Mouse (Mus musculus) urinary bladder, postnatal 36 days (tissue): ENCODE measurements around the gene Nxpe4.

Experiments
- DNase-seq, 2 experiments: peaks; one replicate each; pipeline ENCODE4 v3.0.0; 2022; ENCODE audit warnings: low spot score in 2 of 2, mixed read lengths in 1 of 2

Nxpe4 gene

GRCm38 (mm10) chr9:48161505-48162192 is at the start of gene Nxpe4:
TSS of gene Nxpe4 (plus strand) at chr9:48162023.
- peak; percentile 26 to 31 for DNase-seq

GRCm38 (mm10) chr9:48126815-48127214 is 35.0 kb upstream of the Nxpe4 start:
- no peak for DNase-seq

GRCm38 (mm10) chr9:48137507-48137906 is 24.3 kb upstream of the Nxpe4 start:
- no peak for DNase-seq

GRCm38 (mm10) chr9:48140485-48141411 is 21.1 kb upstream of the Nxpe4 start:
- no peak for DNase-seq

DNA sequence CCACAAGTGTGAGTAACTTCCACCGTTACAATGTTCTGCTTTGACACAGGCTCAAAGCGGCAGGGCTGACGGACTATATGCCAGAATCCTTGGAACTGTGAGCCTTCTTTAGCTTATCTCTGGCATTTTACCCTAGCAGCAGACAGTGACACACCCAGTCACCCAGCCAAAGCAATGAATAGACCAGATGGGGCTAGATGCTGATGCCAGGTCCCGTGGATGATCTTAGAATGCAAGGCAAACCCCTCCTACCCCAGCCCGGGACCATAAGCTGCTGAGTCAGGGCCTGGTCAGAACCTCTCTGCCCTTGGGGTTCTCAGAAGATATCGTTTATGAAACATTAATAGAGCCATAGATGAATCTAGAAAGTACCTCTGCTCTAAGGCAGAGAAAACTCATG is 19.2 kb upstream of the Nxpe4 start:
- no peak for DNase-seq

DNA sequence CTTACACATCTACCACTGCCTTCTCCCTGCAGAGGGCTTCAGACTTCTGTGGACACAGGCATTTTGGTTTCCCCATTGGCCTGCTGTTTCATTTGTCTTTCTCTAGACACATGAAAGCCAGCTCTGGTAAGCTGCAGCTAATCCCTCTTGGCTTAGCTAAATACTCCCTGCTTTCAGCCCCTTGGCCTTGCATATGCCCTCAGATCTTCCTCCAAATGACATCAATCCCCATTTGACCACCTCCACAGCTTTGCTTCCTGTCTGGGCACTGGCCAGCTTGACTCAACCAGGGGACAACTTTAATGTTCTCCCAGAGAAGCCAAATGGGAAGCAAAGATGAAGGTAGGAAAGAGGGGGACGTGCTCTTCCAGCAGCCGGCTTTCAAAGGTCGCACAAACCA is 15.1 kb upstream of the Nxpe4 start:
- DNase-seq: no peak

DNA sequence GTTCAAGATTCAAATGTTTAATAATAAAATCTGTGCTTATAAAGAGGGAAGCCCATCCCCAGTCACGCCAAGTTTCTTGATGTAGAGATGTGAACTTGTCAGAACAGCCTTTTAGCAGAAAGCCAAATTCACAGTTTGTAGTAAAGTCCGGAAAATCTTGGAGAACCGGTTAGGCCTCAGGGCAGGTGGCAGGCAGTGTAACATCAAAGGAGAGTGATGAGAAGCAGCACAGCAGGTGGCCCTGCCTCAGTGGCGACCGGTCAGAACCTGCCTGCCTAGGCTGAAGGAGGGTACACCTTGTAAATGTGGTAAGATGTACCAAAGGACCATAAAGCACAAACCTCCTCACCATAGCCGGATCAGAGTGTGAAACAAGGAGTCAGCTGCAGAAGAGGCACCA is 4.7 kb downstream of the Nxpe4 start:
- peak in 1 of 2 experiments; percentile 4 for DNase-seq

- DNase-seq: no peak
These were observed 14.9 kb downstream of the Nxpe4 start for GRCm38 (mm10) chr9:48176764-48177163.

DNA sequence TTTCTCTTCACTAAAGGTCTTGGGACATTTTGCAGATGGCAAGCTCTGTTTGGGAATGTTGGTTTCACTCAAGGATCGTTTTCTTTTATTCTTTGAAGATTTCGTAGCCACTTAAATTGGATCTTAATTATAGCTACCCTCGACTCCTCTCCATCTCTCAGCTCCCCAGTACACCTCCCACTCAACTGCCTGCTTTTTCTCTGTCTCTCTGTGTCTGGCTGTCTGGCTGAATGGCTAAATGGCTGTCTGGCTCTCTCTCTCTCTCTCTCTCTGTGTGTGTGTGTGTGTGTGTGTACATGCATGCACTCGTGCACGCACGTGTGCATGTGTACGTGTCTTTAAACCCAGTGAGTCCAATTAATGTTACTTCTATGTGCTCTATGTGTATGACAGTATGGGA is 19.5 kb downstream of the Nxpe4 start:
- DNase-seq: no peak

- DNase-seq: no peak
These were observed 21.0 kb downstream of the Nxpe4 start for GRCm38 (mm10) chr9:48182718-48183414.

DNA sequence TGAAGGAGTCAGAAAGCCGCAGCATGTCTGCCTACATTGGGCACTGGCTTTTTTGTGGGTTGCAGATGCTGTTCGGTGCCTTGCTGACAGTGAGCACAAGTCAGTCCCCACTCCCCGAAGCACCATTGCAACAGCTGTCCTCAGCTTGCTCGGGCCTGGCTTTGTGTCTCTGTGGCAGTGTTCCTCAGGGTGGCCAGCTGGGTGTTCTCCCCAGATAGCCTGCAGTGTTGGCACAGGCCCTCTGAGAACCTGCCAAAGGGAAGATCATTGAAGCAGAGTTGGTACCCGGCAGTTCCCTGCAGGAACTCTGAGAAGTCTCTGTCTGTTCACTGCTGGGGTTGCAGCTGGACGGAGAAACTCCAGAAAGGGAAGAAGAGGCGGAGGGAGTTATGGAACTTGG is 22.5 kb downstream of the Nxpe4 start:
- no peak for DNase-seq

DNA sequence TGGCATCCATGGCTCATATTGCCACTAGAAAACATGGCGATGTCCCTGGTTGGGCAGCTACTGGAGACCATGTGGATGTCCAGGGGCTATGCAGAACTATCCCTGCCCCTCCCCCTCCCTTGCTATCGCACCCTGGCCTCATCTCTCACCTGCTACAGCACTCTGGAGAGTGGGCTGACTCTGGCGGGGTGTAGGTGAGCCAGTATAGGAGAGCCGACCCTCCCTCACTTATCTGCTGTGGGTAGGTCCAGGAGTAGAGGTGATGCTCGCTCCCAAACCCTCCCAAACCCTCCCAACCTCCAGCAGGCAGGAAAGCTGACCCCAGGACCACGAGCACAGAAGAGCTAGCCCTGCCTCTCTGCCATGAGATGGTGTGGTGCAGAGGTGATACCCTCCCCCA is 27.0 kb downstream of the Nxpe4 start:
- DNase-seq: no peak

DNA sequence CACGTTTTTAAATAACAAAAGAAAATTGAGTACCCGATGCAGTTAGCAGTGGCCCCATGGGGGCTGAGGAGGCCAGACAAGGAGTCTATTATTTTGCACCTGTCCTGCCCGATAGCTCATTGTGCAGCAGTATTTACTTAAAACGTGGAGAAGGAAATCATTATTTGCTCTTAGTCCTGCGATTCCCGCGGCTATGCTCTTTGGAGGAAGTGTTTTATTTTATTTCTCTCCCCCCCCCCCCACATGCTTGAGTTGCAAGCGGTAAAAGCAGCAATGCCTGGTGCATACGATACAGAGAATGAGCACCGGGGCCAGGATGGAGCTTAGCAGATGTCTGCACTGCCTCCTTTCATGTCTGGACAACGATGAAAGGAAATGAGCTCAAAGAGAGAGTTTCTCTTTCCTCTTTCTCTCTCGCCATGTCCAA is 35.6 kb downstream of the Nxpe4 start:
- no peak for DNase-seq

DNA sequence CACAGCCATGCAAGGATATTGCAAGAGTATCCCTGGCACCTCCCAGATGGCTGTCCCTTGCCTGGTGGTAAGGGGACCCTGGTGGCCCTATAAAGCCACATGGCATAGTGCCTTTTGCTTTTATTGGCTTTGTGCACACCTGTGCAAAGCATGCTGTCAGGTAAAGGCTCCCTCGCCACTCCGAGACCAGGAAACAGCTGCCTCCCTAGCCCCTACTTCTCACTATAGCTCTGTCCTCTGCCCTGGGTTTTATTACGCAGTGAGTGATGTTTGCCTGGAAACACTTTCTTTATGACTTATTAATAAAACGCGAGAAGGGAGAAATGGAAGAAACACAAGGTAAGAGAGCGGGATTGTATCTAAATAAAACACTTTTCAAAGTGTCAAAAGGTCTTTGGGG is 49.1 kb downstream of the Nxpe4 start:
- no peak for DNase-seq

GRCm38 (mm10) chr9:48211912-48212311 is 50.1 kb downstream of the Nxpe4 start:
- no peak for DNase-seq

DNA sequence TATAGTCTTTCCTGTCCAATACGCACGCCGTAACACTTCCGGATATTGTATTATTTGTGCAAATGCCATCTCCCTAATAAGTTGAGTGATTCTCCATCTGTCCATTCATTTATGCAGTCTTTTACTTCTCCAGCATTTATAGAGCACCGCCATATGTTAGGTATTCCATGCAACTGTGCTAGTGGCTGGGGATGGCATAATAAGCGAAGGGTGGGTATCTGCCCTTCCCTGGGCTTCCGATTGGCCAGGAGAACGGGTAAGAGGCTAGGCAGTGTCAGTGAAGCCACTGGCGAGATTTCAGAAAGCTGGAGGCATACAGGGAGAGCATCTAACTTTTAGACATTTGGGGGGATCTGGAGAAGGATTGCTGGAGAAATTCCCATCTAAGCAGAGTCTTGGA is 52.9 kb downstream of the Nxpe4 start:
- DNase-seq: no peak

GRCm38 (mm10) chr9:48216091-48217001 is 54.5 kb downstream of the Nxpe4 start:
- no peak for DNase-seq

- DNase-seq: no peak
These were observed 68.9 kb downstream of the Nxpe4 start for GRCm38 (mm10) chr9:48230706-48231105.

- no peak for DNase-seq
These were observed 74.6 kb downstream of the Nxpe4 start for GRCm38 (mm10) chr9:48236455-48236854.

DNA sequence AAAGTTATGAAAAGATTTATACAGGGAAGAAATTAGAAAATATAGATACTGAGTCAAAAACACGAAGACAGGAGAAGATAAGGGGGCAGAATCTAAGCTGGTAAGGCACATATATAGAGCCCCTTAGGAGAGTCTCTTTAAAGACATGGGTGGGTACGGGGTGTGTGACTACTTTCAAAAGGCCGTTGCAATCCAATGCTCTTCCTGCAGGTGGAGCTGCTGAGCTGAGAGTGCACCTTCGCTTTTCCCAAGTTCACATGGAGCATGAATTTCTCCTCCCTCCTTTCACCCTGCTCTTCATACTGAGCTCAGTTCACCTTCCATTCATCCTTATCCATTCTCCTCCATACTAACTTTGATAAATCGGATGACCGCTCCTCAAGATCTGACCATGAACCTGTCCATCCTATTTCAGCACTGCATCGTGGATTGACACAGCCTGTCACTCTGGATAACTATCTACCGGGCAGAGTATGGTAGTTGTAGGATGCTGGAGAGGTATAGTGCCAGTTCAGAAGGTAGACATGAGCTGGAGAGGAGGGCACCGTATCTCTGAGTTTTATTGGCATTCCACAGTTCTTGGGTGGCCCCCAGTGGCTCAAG is 76.4 kb downstream of the Nxpe4 start:
- peak in 1 of 2 experiments; percentile 5 for DNase-seq

GRCm38 (mm10) chr9:48239461-48239860 is 77.6 kb downstream of the Nxpe4 start:
- DNase-seq: no peak
